Mouse (Mus musculus) kidney, adult 18-20 months (tissue): ENCODE results near the gene Gm39653.
A peak's percentile ranks its signal among the peaks of the same experiment; 100 is the strongest.
"Not testable (repeated sequence)": the region's sequence is repeated elsewhere in the genome, so short reads cannot be mapped to it uniquely, and the experiment has no call there.

Experiments used
- DNase-seq: peaks from one replicate; pipeline ENCODE4 v3.0.0; 2021

The Gm39653 gene

DNA sequence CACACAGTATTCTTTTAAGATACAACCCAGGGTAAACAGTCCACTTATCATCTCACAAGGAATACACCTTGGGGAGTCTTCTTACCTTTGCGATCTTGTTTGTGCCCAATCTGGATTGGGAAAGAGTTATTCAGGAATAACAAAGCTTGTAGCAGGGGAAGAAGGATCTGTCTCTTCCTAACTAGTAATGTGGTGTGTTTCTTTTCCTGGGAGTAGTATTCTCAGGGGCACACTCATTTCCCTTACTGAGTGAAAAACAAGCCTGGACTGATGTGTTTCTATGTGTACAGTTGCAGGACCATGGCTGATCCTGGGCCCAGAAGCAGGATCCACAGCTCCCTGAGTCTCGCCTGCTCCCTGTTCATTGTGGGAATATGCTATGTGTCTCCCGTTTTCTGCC lies at the start of gene Gm39653:
Gene Gm39653, plus strand, starts transcription at position 301 of the 400 bp plus-strand sequence.
- no peak for DNase-seq

DNA sequence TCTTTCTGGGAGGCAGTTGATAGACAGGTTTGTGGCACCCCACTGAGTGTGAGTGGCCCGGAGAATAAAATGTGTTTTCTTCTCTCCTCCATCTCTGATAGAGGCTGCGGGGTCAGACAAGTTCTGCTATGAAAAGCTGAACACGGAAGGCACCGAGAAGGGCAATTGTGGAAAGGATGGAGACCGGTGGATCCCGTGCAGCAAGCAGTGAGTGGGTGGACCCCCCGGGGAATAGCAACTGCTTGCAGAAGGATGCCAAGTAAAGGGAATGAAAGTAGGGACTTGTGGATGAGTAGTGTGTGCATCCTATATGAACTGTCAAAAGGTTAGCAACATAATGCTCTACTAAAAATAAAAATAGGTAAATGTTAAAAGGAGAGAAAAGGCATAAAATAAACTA lies 49.3 kb upstream of the Gm39653 start:
- DNase-seq = no peak

DNA sequence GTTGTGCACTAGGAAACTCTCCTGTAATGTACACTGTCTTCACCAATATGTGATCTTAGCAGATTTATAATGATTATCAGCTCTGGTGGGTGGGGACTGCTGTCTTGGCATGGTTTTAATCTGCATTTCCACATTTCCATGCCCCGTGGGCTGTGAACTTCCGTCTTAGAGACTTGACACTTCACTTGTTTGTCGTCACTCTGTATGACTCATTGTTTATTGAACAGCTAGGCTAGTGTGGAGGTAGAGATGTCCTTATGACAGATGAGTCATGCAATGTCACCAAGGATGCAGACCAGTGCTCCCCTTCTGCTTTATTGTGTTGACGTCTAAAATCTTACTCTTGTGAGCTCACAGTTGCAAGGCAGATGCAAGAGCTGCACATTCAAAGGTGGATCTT lies 48.7 kb upstream of the Gm39653 start:
- no peak for DNase-seq

- no peak for DNase-seq
Observed at GRCm38 (mm10) chr1:63572229-63572628, 43.5 kb upstream of the Gm39653 start.

- DNase-seq = no peak
Observed at GRCm38 (mm10) chr1:63573432-63573831, 42.3 kb upstream of the Gm39653 start.

DNA sequence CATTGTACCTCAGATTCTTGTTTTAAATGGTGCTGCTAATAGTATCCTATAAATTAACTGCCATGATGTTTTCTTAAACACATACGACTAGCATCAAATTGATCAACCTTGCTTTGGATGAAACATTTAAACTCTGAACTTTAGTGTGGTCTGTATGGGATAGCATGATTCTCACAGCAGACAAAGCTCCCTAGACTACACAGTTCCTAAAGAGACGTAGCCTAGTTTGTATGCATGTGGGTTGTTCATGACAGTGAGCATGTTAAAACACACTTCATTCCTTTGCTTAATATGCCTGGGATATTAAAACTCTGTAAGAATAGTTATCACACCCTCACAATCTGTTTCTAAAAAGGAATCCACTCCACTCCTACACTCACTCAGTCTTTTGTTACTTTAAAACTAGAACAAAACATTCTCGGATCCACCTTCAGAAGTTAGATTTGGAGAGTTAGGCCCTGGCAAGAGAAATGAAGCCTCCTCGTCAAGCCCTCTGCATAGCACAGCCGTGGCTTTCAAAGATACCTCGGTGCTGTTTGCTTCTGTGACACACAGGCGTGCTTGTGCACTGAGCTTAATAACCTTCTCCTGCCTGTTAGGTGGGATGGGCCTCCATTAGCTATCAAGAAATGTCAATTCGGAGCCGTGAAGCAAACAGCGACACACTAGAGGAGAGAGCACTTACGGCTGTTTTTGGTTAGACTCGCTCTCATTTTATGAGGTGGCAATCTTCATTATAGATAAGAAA lies 41.7 kb upstream of the Gm39653 start:
- no peak for DNase-seq

DNA sequence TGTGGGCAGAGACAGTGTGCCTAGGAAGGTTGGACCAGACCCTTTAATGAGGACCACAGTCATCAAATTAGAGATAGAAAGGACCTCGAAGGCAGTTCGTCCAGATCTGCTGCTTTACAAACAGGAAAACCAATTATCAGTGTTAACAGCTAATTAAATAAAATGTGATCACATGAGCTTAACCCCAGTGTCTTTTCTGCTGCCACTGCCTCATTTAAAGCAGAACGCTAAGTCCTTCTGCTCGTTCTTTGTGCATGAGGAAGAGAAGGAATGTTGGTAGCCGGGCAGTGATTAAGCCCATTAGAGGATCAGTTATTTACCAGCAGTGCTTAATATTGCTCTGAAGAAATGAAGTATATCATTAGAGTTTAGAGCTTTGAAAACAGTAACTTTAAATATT lies 39.0 kb upstream of the Gm39653 start:
- no peak for DNase-seq

- DNase-seq = no peak
Observed at GRCm38 (mm10) chr1:63579153-63579552, 36.6 kb upstream of the Gm39653 start.

- DNase-seq = no peak
Observed at GRCm38 (mm10) chr1:63586869-63587268, 28.9 kb upstream of the Gm39653 start.

GRCm38 (mm10) chr1:63603870-63604500 lies 11.8 kb upstream of the Gm39653 start:
- DNase-seq = no peak

DNA sequence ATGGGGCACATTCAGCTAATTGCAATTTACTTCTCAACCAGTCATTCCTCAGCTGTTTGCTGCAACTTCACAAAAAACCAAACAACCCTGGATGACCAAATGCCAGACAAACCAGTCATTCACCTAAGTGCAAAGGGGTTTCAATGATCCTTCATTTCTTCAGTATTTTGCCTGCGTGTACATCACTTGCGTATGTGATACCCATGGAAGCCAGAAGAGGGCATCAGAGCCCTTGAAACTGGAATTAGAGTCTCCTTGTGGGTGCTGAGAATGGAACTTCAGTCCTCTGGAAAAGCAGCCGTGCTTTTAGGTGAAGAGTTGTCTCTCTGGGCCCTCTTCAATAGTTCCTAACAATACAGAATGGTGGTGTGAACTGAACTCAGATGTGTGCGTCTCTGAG lies 6.2 kb upstream of the Gm39653 start:
- no peak for DNase-seq

GRCm38 (mm10) chr1:63614594-63614993 lies 1.2 kb upstream of the Gm39653 start:
- peak; percentile 6 for DNase-seq

DNA sequence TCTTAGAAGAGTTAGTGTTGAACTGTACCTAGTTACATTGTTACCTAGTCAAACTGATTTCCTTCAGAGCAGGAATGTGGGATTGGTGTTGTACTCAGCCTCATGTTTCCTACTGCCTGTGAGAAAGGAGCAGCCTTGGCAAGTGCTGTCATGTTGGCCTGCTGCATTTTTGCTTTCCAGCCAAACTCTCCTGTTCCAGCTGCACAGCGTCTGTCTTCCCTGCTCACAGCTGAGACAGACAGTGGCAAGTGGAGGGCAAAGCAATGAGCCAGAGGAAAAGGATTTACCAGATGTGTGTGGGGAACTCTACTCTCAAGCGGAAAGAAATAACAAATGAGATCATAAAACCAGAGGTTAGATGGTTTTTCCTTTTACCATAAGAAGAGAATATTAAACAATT lies 12.4 kb downstream of the Gm39653 start:
- no peak for DNase-seq

- not testable (repeated sequence) for DNase-seq
Observed at GRCm38 (mm10) chr1:63630390-63630789, 14.6 kb downstream of the Gm39653 start.

DNA sequence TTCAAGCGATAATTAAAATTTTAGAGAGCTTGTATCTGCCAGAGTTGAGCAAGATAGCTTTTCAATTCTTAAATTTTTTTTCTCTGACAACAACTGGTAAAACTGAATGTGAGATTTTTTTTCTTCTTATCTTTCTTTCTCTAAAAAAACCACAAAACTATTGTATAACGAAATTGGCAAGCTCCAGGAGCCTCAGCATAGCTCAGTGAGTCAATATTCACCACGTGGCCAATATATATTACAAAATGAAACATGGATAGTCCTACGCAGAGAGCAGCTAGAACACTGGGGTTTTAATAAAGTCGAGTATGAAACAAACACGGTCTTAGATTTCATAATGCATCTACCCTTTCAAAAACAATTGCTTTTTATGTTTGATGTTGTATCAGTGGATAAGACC lies 24.2 kb downstream of the Gm39653 start:
- no peak for DNase-seq

- DNase-seq = peak; percentile 59
Observed at GRCm38 (mm10) chr1:63658016-63658415, 42.2 kb downstream of the Gm39653 start.

- DNase-seq = peak; percentile 21
Observed at GRCm38 (mm10) chr1:63659591-63659990, 43.8 kb downstream of the Gm39653 start.

DNA sequence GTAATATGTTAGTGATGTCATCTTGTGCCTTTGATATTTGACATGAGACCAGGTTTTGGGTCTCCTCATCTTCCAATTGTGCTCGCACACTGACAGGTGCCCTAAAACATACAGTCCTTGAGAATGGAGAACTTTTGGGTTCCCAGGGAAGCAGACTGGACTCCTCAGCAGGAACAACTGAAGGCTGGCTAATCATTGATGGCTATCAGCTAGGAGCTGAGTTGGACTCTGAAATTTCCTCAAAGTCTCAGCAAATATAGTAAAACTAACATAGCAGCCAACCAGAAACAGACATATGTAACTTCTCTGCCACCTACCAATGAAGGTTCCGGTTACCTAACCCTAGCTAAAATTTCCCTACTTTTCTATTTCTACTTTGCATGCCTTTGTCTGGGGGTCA lies 50.3 kb downstream of the Gm39653 start:
- no peak for DNase-seq

DNA sequence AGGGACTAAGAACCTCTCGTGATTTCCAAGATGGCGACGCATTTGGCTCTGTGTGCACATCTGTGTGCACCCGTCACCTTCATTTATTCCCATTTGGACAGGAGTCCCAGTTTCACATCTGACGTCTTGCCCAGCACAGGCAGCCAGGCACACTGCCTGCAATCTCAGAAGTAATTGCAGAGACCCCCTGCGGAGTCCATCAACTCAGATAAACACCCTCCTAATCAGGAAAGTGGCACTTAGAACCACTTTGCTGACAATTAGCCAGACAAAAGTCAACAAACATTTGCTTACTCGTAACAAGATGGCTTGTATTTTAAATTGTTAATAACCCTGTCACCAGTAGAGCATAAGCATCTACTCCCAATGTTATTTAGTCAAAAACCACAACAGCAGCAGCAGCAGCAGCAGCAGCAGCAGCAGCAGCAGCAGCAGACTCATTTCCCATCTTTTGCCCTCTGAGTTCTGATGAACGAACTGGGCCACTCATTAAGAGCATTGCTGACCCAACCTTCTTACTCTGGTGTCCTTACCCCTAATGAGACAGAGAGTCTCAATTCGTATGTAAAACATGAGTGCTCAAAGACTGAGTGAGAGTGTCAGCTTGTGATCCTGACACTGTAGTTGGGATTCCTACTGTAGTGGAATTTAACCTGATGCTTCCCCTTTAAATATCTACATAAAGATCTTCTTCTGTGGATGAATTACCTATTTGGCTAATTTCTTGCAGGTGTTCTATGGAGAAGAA lies 51.6 kb downstream of the Gm39653 start:
- DNase-seq = no peak

DNA sequence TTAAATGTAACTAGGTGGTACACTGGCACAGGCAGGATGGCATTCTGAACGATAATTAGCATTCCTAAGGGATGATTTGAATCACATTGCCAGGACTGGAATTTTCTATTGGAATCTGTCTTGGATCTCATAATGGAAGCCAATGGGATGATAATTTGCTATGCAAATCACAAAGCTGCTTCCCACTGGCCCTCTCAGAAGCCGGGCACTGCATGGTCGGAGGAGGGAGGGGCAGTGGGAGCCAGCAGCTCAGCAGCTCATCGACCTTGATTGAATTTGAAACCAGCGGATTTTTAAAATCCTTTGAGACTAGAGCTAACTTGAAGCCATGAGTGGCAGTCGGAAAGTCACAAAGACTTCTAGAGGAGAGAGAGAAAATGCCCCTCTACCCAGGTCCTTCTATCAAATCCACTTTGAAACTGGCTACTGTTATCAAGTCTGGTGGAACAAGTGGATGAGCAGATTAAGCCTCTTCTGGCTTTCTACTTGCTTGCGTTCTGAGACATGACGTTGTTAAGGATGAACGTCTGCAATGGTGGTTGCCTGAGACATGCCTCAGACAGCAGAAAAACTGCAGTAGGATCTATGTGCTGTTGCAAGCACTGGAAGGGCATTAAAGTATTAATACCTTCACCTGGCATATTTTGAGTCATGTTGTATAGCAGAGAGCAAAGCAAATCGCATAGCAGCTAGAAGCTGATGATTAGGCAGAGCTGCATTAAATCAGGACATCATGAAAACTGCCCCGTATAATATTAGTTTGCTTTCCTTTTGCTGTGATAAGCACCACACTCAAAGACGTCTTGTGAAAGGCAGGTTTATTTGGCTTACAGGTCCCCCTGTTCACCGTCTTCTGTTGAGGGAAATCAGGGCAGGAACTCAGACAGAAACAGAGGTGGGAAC lies 52.4 kb downstream of the Gm39653 start:
- no peak for DNase-seq

- DNase-seq = no peak
Observed at GRCm38 (mm10) chr1:63668852-63669160, 53.0 kb downstream of the Gm39653 start.
